In genomic region chr1:78534428-78535150, GRCm38 (mm10) we compare ENCODE assay signal across 28 mouse cellular contexts. TPM values are rescaled to one million over a fixed set of nuclear protein-coding genes. Genes with fewer than 3 reads are reported as not detected.
DNase-seq lines count a peak whose midpoint lies in the region; ATAC-seq lines count a peak whose summit lies in the region.
"Had no signal": no experiment of that assay in that cellular context is flagged by ENCODE, and none has a peak within 500 bp of the region (broad histone marks: within the 10 kb centered on the region; RNA-seq: fewer than 3 reads in every experiment).

No protein-coding gene starts in this region.

- H3K27me3 ChIP-seq in erythroblast, embryonic 14.5 days (ENCODE audit: control insufficient read depth), result peaks cover 5% of the 10 kb centered on the region
- H3K27me3 ChIP-seq in liver, embryonic 12.5 days (replicated peaks), result 0 out of 2 replicates have a peak, but pooled peaks cover 3% of the 10 kb centered on the region
- no peaks in the 10 kb centered on the region; the same call in 1 of the 2 replicates for H3K27me3 ChIP-seq in liver, embryonic 15.5 days
- H3K27me3 ChIP-seq in forebrain, embryonic 15.5 days, result no peaks in the 10 kb centered on the region
- H3K27me3 ChIP-seq: Patski had no signal

- H3K9ac ChIP-seq in liver, embryonic 12.5 days, result no peak overlapping the region
- H3K9ac ChIP-seq in liver, embryonic 15.5 days, result no peak overlapping the region
- H3K9ac ChIP-seq in forebrain, embryonic 15.5 days (replicated peaks), result no peak overlapping the region
- H3K9ac ChIP-seq: forebrain, embryonic 12.5 days; heart, embryonic 13.5 days; hindbrain, embryonic 14.5 days had no signal

- DNase-seq in cerebellum, adult 9-10 months, result no peak
- DNase-seq in thymus, postnatal 10 days (ENCODE audit: low spot score in 2 of 2), result no peak
- DNase-seq: adrenal gland, postnatal 10 days; adrenal gland, postnatal 36 days; cerebellum, adult 11 months; cerebellum, adult 2 months; cerebellum, postnatal 14 days; gastrocnemius, postnatal 10 days; gastrocnemius, postnatal 36 days; heart, adult 2 months; heart, postnatal 14 days; heart, postnatal 4 days had no signal

- no peaks in the 10 kb centered on the region for H3K36me3 ChIP-seq in erythroblast, embryonic 14.5 days (ENCODE audit: control insufficient read depth)
- H3K36me3 ChIP-seq in liver, embryonic 12.5 days, result no peaks in the 10 kb centered on the region
- H3K36me3 ChIP-seq in liver, embryonic 15.5 days (replicated peaks), result no peaks in the 10 kb centered on the region
- no peaks in the 10 kb centered on the region for H3K36me3 ChIP-seq in forebrain, embryonic 15.5 days
- H3K36me3 ChIP-seq: forebrain, embryonic 12.5 days; heart, embryonic 10.5 days; heart, embryonic 13.5 days had no signal

- no peak for ATAC-seq in erythroblast, adult 5-6 weeks (replicated peaks; ENCODE audit: low FRiP score, poor library complexity, severe bottlenecking)
- ATAC-seq in liver, embryonic 12.5 days, result peak; percentile 89
- peak; percentile 78 for ATAC-seq in liver, embryonic 15.5 days (ENCODE audit: insufficient read depth)
- ATAC-seq in forebrain, embryonic 15.5 days (replicated peaks), result no peak
- ATAC-seq: forebrain, embryonic 16.5 days; hindbrain, postnatal 0 days; Patski had no signal

- peaks cover 18% of the 10 kb centered on the region for H3K4me1 ChIP-seq in erythroblast, embryonic 14.5 days (ENCODE audit: control insufficient read depth)
- H3K4me1 ChIP-seq in liver, embryonic 12.5 days, result peaks cover 14% of the 10 kb centered on the region
- peaks cover 14% of the 10 kb centered on the region for H3K4me1 ChIP-seq in liver, embryonic 15.5 days (replicated peaks)
- H3K4me1 ChIP-seq in forebrain, embryonic 15.5 days, result 0 out of 2 replicates have a peak, but pooled peaks cover 4% of the 10 kb centered on the region

- 0 out of 2 replicates have a peak overlapping the region, but pooled peaks have one; percentile 5 for H3K4me2 ChIP-seq in liver, embryonic 12.5 days
- H3K4me2 ChIP-seq in liver, embryonic 15.5 days, result no peak overlapping the region
- H3K4me2 ChIP-seq in forebrain, embryonic 15.5 days (replicated peaks), result no peak overlapping the region
- H3K4me2 ChIP-seq: forebrain, embryonic 12.5 days; heart, embryonic 13.5 days; hindbrain, embryonic 14.5 days had no signal

- H3K4me3 ChIP-seq in erythroblast, embryonic 14.5 days (replicated peaks), result peak overlapping the region; percentile 16
- no peak overlapping the region for H3K4me3 ChIP-seq in liver, embryonic 12.5 days
- H3K4me3 ChIP-seq in liver, embryonic 15.5 days (replicated peaks), result no peak overlapping the region
- H3K4me3 ChIP-seq in forebrain, embryonic 15.5 days, result no peak overlapping the region
- H3K4me3 ChIP-seq: forebrain, embryonic 12.5 days; heart, adult 2 months; heart, embryonic 10.5 days; heart, embryonic 13.5 days had no signal

- no peaks in the 10 kb centered on the region for H3K9me3 ChIP-seq in erythroblast, embryonic 14.5 days (ENCODE audit: control insufficient read depth, low read length)
- no peaks in the 10 kb centered on the region for H3K9me3 ChIP-seq in liver, embryonic 12.5 days (replicated peaks)
- no peaks in the 10 kb centered on the region for H3K9me3 ChIP-seq in liver, embryonic 15.5 days (replicated peaks)
- H3K9me3 ChIP-seq in forebrain, embryonic 15.5 days, result no peaks in the 10 kb centered on the region
- H3K9me3 ChIP-seq: forebrain, embryonic 12.5 days; heart, embryonic 10.5 days; heart, embryonic 13.5 days had no signal

- no peak overlapping the region for H3K27ac ChIP-seq in liver, embryonic 12.5 days
- no peak overlapping the region for H3K27ac ChIP-seq in liver, embryonic 15.5 days (replicated peaks)
- H3K27ac ChIP-seq in forebrain, embryonic 15.5 days (replicated peaks), result no peak overlapping the region
- H3K27ac ChIP-seq: forebrain, embryonic 12.5 days; heart, adult 2 months; heart, embryonic 10.5 days; heart, embryonic 13.5 days; hindbrain, embryonic 14.5 days; hindbrain, postnatal 0 days had no signal

- WGBS in liver, embryonic 12.5 days (ENCODE audit: insufficient replicate concordance), result 34% methylated on average over 9 of the region's 9 CpGs
- 28% methylated on average over 9 of the region's 9 CpGs for WGBS in liver, embryonic 15.5 days (ENCODE audit: insufficient replicate concordance)
- 93% methylated on average over 9 of the region's 9 CpGs for WGBS in forebrain, embryonic 15.5 days

RNA-seq across cellular contexts. Expression of gene BC035947, which starts 22.6 kb away (rescaled TPM):
- not detected in 2 replicates for polyA plus RNA-seq in erythroblast, embryonic 14.5 days (2012)
- not detected in 2 replicates for total RNA-seq in erythroblast, adult 5-6 weeks (2015; ENCODE audit: low replicate concordance)
- total RNA-seq in erythroblast, adult 5-6 weeks (2017; ENCODE audit: low replicate concordance), result not detected in 2 replicates
- polyA plus RNA-seq in liver, embryonic 12.5 days (2016; fragmentation: Nextera tagmentation; extraction: Ambion mirVana), result not detected in 2 replicates
- polyA plus RNA-seq in liver, embryonic 15.5 days (2015; fragmentation: Nextera tagmentation; extraction: Ambion mirVana), result 0.02 TPM in 1 of 2 replicates, not detected in the other
- polyA plus RNA-seq in forebrain, embryonic 15.5 days (2015; fragmentation: Nextera tagmentation; extraction: Ambion mirVana), result 0.27 and 0.29 TPM in 2 replicates
- total RNA-seq: gastrocnemius, adult 18-20 months; gastrocnemius, postnatal 10 days; gastrocnemius, postnatal 36 days; granulocyte monocyte progenitor cell, adult 5-6 weeks; heart, adult 2 months; heart, postnatal 14 days; heart, postnatal 4 days had no signal
- polyA plus RNA-seq: heart, embryonic 16.5 days; Patski had no signal

RNA-seq across cellular contexts. Expression of gene Mogat1, which starts 23.8 kb away (rescaled TPM):
- polyA plus RNA-seq in erythroblast, embryonic 14.5 days (2012), result not detected in 2 replicates
- total RNA-seq in erythroblast, adult 5-6 weeks (2015; ENCODE audit: low replicate concordance), result not detected in 2 replicates
- not detected in 2 replicates for total RNA-seq in erythroblast, adult 5-6 weeks (2017; ENCODE audit: low replicate concordance)
- not detected in 2 replicates for polyA plus RNA-seq in liver, embryonic 12.5 days (2016; fragmentation: Nextera tagmentation; extraction: Ambion mirVana)
- polyA plus RNA-seq in liver, embryonic 15.5 days (2015; fragmentation: Nextera tagmentation; extraction: Ambion mirVana), result not detected in 2 replicates
- polyA plus RNA-seq in forebrain, embryonic 15.5 days (2015; fragmentation: Nextera tagmentation; extraction: Ambion mirVana), result not detected in 2 replicates
- total RNA-seq: ES-E14; gastrocnemius, adult 18-20 months; gastrocnemius, postnatal 10 days; gastrocnemius, postnatal 36 days; granulocyte monocyte progenitor cell, adult 5-6 weeks; heart, adult 2 months; heart, postnatal 14 days; heart, postnatal 4 days; hindbrain, postnatal 0 days had no signal
- polyA plus RNA-seq: forebrain, embryonic 12.5 days; heart, embryonic 10.5 days; heart, embryonic 13.5 days; Patski had no signal

RNA-seq across cellular contexts. Expression of gene Farsb, which starts 45.9 kb away (rescaled TPM):
- polyA plus RNA-seq in erythroblast, embryonic 14.5 days (2012), result 0.63 and 0.72 TPM in 2 replicates
- total RNA-seq in erythroblast, adult 5-6 weeks (2015; ENCODE audit: low replicate concordance), result 20.1 and 28.8 TPM in 2 replicates
- 14.1 and 16.3 TPM in 2 replicates for total RNA-seq in erythroblast, adult 5-6 weeks (2017; ENCODE audit: low replicate concordance)
- polyA plus RNA-seq in liver, embryonic 12.5 days (2016; fragmentation: Nextera tagmentation; extraction: Ambion mirVana), result 159 and 160 TPM in 2 replicates
- polyA plus RNA-seq in liver, embryonic 15.5 days (2015; fragmentation: Nextera tagmentation; extraction: Ambion mirVana), result 85.4 and 91.0 TPM in 2 replicates
- polyA plus RNA-seq in forebrain, embryonic 15.5 days (2015; fragmentation: Nextera tagmentation; extraction: Ambion mirVana), result 154 and 159 TPM in 2 replicates

Comparison
In these comparisons a context has a peak if more than half of its experiments do, and no peak if none do; other contexts are left out.
1. ATAC-seq: peak in liver, embryonic 12.5 days (single experiment) and liver, embryonic 15.5 days (single experiment); none in erythroblast, adult 5-6 weeks (single experiment) and forebrain, embryonic 15.5 days (single experiment).
2. RNA of gene Farsb, which starts 45.9 kb away (polyA plus RNA-seq): 159 to 160 TPM in liver, embryonic 12.5 days, 154 to 159 TPM in forebrain, embryonic 15.5 days and 85.4 to 91.0 TPM in liver, embryonic 15.5 days; 0.63 to 0.72 TPM in erythroblast, embryonic 14.5 days; every median in the first group is over 10 times any median in the second.